Mouse (Mus musculus): ENCODE measurements around the gene Pirb. TPM values are rescaled to one million over a fixed set of nuclear protein-coding genes. Genes with fewer than 3 reads are reported as not detected.

Gene Pirb
- total and polyA plus RNA-seq, 3 experiments: 0.12 to 0.56 TPM; not detected in 1

DNA sequence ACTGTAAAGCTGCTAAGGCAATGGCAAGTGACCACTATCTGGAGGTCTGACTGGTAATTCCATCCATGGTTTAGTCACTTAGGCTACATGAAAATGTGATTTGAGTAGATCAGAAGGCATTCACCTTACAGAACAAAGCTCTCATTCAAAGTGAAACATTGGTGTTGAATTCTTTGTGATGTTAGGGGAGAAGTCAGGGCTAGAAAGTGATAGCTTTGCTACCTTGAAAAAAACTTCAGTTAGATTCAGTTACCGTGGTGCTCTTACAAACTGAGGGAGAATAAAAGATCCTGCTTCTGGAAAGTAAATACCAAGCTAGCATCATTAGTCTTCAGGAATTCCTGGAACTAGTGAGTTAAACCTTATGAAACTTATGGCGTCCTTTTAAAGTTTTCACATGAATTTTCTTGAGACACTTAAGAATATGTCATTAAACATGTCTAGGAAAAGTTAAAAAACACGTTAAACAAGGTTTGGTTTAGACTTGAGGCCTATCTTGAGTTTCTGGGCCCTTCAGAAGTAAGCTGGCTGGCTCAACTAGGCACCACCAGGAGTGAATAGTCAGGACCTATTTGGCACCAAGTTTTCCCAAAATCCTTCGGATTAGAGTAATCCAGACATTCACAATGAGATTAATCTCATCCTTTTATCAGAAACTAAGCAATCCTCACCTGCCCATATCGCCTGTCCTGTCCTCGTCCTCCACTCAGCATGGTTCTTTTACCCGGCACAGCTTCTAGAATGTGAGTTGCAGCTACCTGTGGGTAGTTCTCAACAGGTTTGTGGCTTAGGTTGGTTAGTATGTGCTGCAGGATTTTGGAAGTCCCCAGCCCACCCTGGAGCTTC is 12.4 kb downstream of the Pirb start:
- DNase-seq (ENCODE audit: low read depth, low spot score): peak; percentile 68
- Histone ChIP-seq H3K27ac (ENCODE audit: control insufficient read depth, low read depth, low read length) (peak overlapping the region; percentile 98), H3K9ac (ENCODE audit: control insufficient read depth, low read depth, low read length, poor library complexity, severe bottlenecking) (peak overlapping the region; percentile 49), H3K4me1 (ENCODE audit: control insufficient read depth in 1 of 2, insufficient read depth in 2 of 2, low read length in 2 of 2) (peaks cover 0 to 8% of the 10 kb centered on the region in 2 experiments; a peak in 1 of 4 replicates), H3K9me3 (replicated peaks; ENCODE audit: insufficient read depth, low read length) (no peaks in the 10 kb centered on the region), H3K79me2 (ENCODE audit: control insufficient read depth, insufficient read depth, low read length, poor library complexity) (peaks cover 28% of the 10 kb centered on the region), H3K36me3 (ENCODE audit: control insufficient read depth in 1 of 2, insufficient read depth in 2 of 2, low read length in 2 of 2) (peaks cover 6 to 16% of the 10 kb centered on the region in 2 experiments), H3K4me3 (ENCODE audit: control insufficient read depth in 1 of 2, insufficient read depth in 1 of 2, low read depth in 2 of 2, low read length in 2 of 2) (no peak overlapping the region), H3K27me3 (ENCODE audit: control insufficient read depth in 1 of 2, insufficient read depth in 2 of 2, low read length in 2 of 2) (no peaks in the 10 kb centered on the region)
- TF ChIP-seq MAFK (IDR thresholded peaks at IDR 0.05; ENCODE audit: borderline replicate concordance, low read depth, low read length): no peak
- TF ChIP-seq NRF1 (IDR thresholded peaks at IDR 0.05; ENCODE audit: insufficient read depth, low read depth, low read length, poor library complexity, severe bottlenecking): no peak
- no peak for TF ChIP-seq HCFC1 (IDR thresholded peaks at IDR 0.05; ENCODE audit: low read depth, low read length)
- TF ChIP-seq ZNF384 (IDR thresholded peaks at IDR 0.05; ENCODE audit: low read depth, low read length): no peak
- no peak for TF ChIP-seq BHLHE40 (IDR thresholded peaks at IDR 0.05; ENCODE audit: borderline replicate concordance, low read depth, low read length)
- TF ChIP-seq GATA1 (IDR thresholded peaks at IDR 0.05; ENCODE audit: low read depth, low read length): no peak
- peak in 1 of 2 experiments; percentile 92; a peak in 3 of 4 replicates for TF ChIP-seq POLR2A (IDR thresholded peaks at IDR 0.05; ENCODE audit: control insufficient read depth in 1 of 2, insufficient read depth in 1 of 2, low read depth in 1 of 2, low read length in 2 of 2, poor library complexity in 1 of 2)
- no peak for TF ChIP-seq RAD21 (IDR thresholded peaks at IDR 0.05; ENCODE audit: low read depth, low read length)
- TF ChIP-seq KAT2A (conservative IDR thresholded peaks at IDR 0.05; ENCODE audit: low read depth, low read length): no peak
- TF ChIP-seq MAZ (IDR thresholded peaks at IDR 0.05; ENCODE audit: low read depth, low read length): no peak
- no peak for TF ChIP-seq ZC3H11A (IDR thresholded peaks at IDR 0.05; ENCODE audit: low read depth, low read length)
- TF ChIP-seq MEF2A (IDR thresholded peaks at IDR 0.05; ENCODE audit: extremely low read depth, insufficient replicate concordance, low read depth, low read length, poor library complexity, severe bottlenecking): no peak
- TF ChIP-seq EP300 (IDR thresholded peaks at IDR 0.05; ENCODE audit: low read depth in 1 of 2, low read length in 2 of 2): no peak
- peak; percentile 87 for TF ChIP-seq ZMIZ1 (IDR thresholded peaks at IDR 0.05; ENCODE audit: low read depth, low read length)
- TF ChIP-seq E2F4 (IDR thresholded peaks at IDR 0.05; ENCODE audit: borderline replicate concordance, low read depth, low read length): no peak
- TF ChIP-seq TAL1 (IDR thresholded peaks at IDR 0.05; ENCODE audit: low read length): no peak
- no peak for TF ChIP-seq ZKSCAN1 (IDR thresholded peaks at IDR 0.05; ENCODE audit: low read depth, low read length)
- no peak for TF ChIP-seq CTCF (IDR thresholded peaks at IDR 0.05 in 2 of 3, conservative IDR thresholded peaks at IDR 0.05 in 1 of 3; ENCODE audit: control insufficient read depth in 1 of 3, insufficient read depth in 1 of 3, low read depth in 2 of 3, low read length in 3 of 3, poor library complexity in 1 of 3, severe bottlenecking in 1 of 3)
- no peak for TF ChIP-seq TCF12 (IDR thresholded peaks at IDR 0.05; ENCODE audit: low read depth, low read length)
- no peak for TF ChIP-seq ELF1 (IDR thresholded peaks at IDR 0.05; ENCODE audit: low read depth, low read length)
- no peak for TF ChIP-seq MXI1 (IDR thresholded peaks at IDR 0.05; ENCODE audit: low read depth, low read length)
- peak; percentile 67; the same call in 1 of the 2 replicates for TF ChIP-seq POLR2AphosphoS5 (IDR thresholded peaks at IDR 0.05; ENCODE audit: borderline replicate concordance, low read depth, low read length)
- TF ChIP-seq UBTF (IDR thresholded peaks at IDR 0.05; ENCODE audit: borderline replicate concordance, insufficient read depth, low read depth, low read length): no peak
- no peak; the same call in none of the 2 replicates for TF ChIP-seq CHD2 (IDR thresholded peaks at IDR 0.05; ENCODE audit: low read length)
- TF ChIP-seq USF1 (IDR thresholded peaks at IDR 0.05; ENCODE audit: low read depth, low read length): no peak
- TF ChIP-seq RCOR1 (IDR thresholded peaks at IDR 0.05; ENCODE audit: low read depth, low read length): no peak; the same call in 1 of the 2 replicates
- TF ChIP-seq ETS1 (IDR thresholded peaks at IDR 0.05; ENCODE audit: low read depth, low read length): no peak
- TF ChIP-seq TBP (IDR thresholded peaks at IDR 0.05; ENCODE audit: low read depth, low read length): no peak
- TF ChIP-seq JUND (IDR thresholded peaks at IDR 0.05; ENCODE audit: low read depth, low read length): no peak; the same call in 1 of the 2 replicates
- TF ChIP-seq SMC3 (IDR thresholded peaks at IDR 0.05; ENCODE audit: low read depth, low read length): peak; percentile 17
- 0 out of 2 replicates have a peak, but pooled peaks have one; percentile 41 for TF ChIP-seq NELFE (IDR thresholded peaks at IDR 0.05; ENCODE audit: low read depth, low read length)
- TF ChIP-seq MAX (IDR thresholded peaks at IDR 0.05; ENCODE audit: low read length): no peak
- no peak for TF ChIP-seq GABPA (IDR thresholded peaks at IDR 0.05; ENCODE audit: low read depth, low read length)
- TF ChIP-seq POLR2AphosphoS2 (IDR thresholded peaks at IDR 0.05; ENCODE audit: low read length): peak; percentile 100
- no peak for TF ChIP-seq CHD1 (IDR thresholded peaks at IDR 0.05; ENCODE audit: low read depth, low read length)
- TF ChIP-seq SIN3A (IDR thresholded peaks at IDR 0.05; ENCODE audit: low read length): no peak

Measured in MEL (cell line).